Mouse (Mus musculus) liver, postnatal 0 days (tissue): ENCODE data around the gene Serpina1b. TPM values are rescaled to one million over a fixed set of nuclear protein-coding genes. Genes with fewer than 3 reads are reported as not detected.
"Not testable (repeated sequence)": the region's sequence is repeated elsewhere in the genome, so short reads cannot be mapped to it uniquely, and the experiment has no call there.

Experiments used
- ATAC-seq: fragments of 200-750 bp; cut with Nextera tagmentation; 2 replicates; pipeline ENCODE4 v1.8.0; 2017; ENCODE audit warnings: mild to moderate bottlenecking, moderate library complexity
- DNase-seq: peaks from one replicate; pipeline ENCODE4 v3.0.0-alpha.2; 2016
- H3K27ac ChIP-seq: fragments of 300-500 bp; sonication (generic); 2 replicates; pipeline ENCODE4 v1.5.1; 2014; ENCODE audit warnings: antibody characterized with exemption, moderate library complexity, mild to moderate bottlenecking, low read depth
- H3K27me3 ChIP-seq: fragments of 300-500 bp; sonication (generic); 2 replicates; pipeline ENCODE4 v1.6.1; 2014; ENCODE audit warnings: low read length, control low read depth, mixed read lengths; ENCODE audit not compliant: insufficient read depth
- H3K36me3 ChIP-seq: fragments of 300-500 bp; sonication (generic); replicated peaks from 2 replicates; pipeline ENCODE4 v1.6.1; 2014; ENCODE audit warnings: mild to moderate bottlenecking, control low read depth, low read length, moderate library complexity, mixed read lengths; ENCODE audit not compliant: insufficient read depth
- H3K4me1 ChIP-seq: fragments of 300-500 bp; sonication (generic); 2 replicates; pipeline ENCODE4 v1.6.1; 2014; ENCODE audit warnings: antibody characterized with exemption, mild to moderate bottlenecking, control low read depth; ENCODE audit not compliant: insufficient read depth
- H3K4me2 ChIP-seq: fragments of 300-500 bp; sonication (generic); 2 replicates; pipeline ENCODE4 v1.6.1; 2014; ENCODE audit warnings: low read depth, mild to moderate bottlenecking, low read length, moderate library complexity, mixed read lengths
- H3K4me3 ChIP-seq: fragments of 300-500 bp; sonication (generic); 2 replicates; pipeline ENCODE4 v1.5.1; 2014; ENCODE audit warnings: low read depth, low read length
- H3K9ac ChIP-seq: fragments of 300-500 bp; sonication (generic); replicated peaks from 2 replicates; pipeline ENCODE4 v1.6.1; 2014; ENCODE audit warnings: mild to moderate bottlenecking, moderate library complexity
- H3K9me3 ChIP-seq: fragments of 300-500 bp; sonication (generic); 2 replicates; pipeline ENCODE4 v1.6.1; 2016; ENCODE audit warnings: mild to moderate bottlenecking, control low read depth, low read length, mixed read lengths
- CTCF ChIP-seq: sonication (generic); IDR thresholded peaks from 2 replicates; pipeline ENCODE4 v1.5.1; 2016; ENCODE audit warnings: antibody characterized with exemption, low read depth
- EP300 ChIP-seq: IDR thresholded peaks from 2 replicates; pipeline ENCODE4 v1.6.1; 2016; ENCODE audit warnings: antibody characterized with exemption, low read depth, mild to moderate bottlenecking
- WGBS: fragments of 180-500 bp; shearing (Covaris S2); extraction: QIAGEN DNeasy Blood & Tissue Kit; methylation state at CpG from one replicate; pipeline ENCODE4 v1.1.7; 2014; ENCODE audit not compliant: insufficient replicate concordance; 5-methylcytosine and 5-hydroxymethylcytosine counted together
- polyA plus RNA-seq: library from polyadenylated mRNA; unstranded; fragments of >200 nt; fragmentation: Nextera tagmentation; extraction: Ambion mirVana; gene quantifications from 2 replicates; pipeline ENCODE4 v1.2.1, GENCODE M21; 2015

Gene Serpina1b
- 3,088 and 3,105 TPM in 2 replicates for polyA plus RNA-seq

GRCm38 (mm10) chr12:103830273-103830672, at the start of gene Serpina1b:
Serpina1b (minus strand) TSS chr12:103830373.
- H3K27me3 ChIP-seq, ATAC-seq, H3K4me3 ChIP-seq, DNase-seq, H3K27ac ChIP-seq, H3K36me3 ChIP-seq, H3K4me2 ChIP-seq, H3K9me3 ChIP-seq, H3K4me1 ChIP-seq, H3K9ac ChIP-seq: not testable (repeated sequence)
- WGBS: 67% methylated on average over 4 of the region's 4 CpGs

- not testable (repeated sequence) for DNase-seq, H3K4me2 ChIP-seq, ATAC-seq, H3K36me3 ChIP-seq, H3K4me3 ChIP-seq, H3K9me3 ChIP-seq, H3K27me3 ChIP-seq, H3K4me1 ChIP-seq, H3K27ac ChIP-seq, H3K9ac ChIP-seq
- 37% methylated on average over 1 of the region's 1 CpGs for WGBS
Observed at GRCm38 (mm10) chr12:103866873-103867272, 36.7 kb upstream of the Serpina1b start.

GRCm38 (mm10) chr12:103863101-103863974, 33.2 kb upstream of the Serpina1b start, which contains the start of gene Serpina1a:
Serpina1a (minus strand) TSS chr12:103863562.
- ATAC-seq: peak; percentile 74
- H3K27ac ChIP-seq: peak within 1 kb of the TSS; percentile 67

GRCm38 (mm10) chr12:103860976-103861375, 30.8 kb upstream of the Serpina1b start:
- Histone ChIP-seq H3K4me1 (peaks cover 7% of the 10 kb centered on the region), H3K4me2 (peak overlapping the region; percentile 54), H3K9ac (no peak overlapping the region), H3K9me3 (no peaks in the 10 kb centered on the region), H3K4me3 (0 out of 2 replicates have a peak overlapping the region, but pooled peaks have one; percentile 17), H3K36me3 (no peaks in the 10 kb centered on the region), H3K27me3 (no peaks in the 10 kb centered on the region), H3K27ac (peak overlapping the region; percentile 71)
- WGBS: 32% methylated on average over 3 of the region's 3 CpGs
- ATAC-seq (no peak), DNase-seq (no peak)
- no peak for TF ChIP-seq CTCF
- no peak for TF ChIP-seq EP300

More at GRCm38 (mm10) chr12:103863101-103863974, 33.2 kb upstream of the Serpina1b start, which contains the start of gene Serpina1a:
- not testable (repeated sequence) for H3K9ac ChIP-seq, H3K4me1 ChIP-seq, H3K27me3 ChIP-seq, H3K36me3 ChIP-seq, H3K9me3 ChIP-seq
- WGBS: 44% methylated on average over 9 of the region's 9 CpGs
- DNase-seq: peak; percentile 27
- H3K4me2 ChIP-seq: peak within 1 kb of the TSS; percentile 52; the same call in 1 of the 2 replicates
- H3K4me3 ChIP-seq: peak within 1 kb of the TSS; percentile 32

- 55% methylated on average over 3 of the region's 4 CpGs for WGBS
- H3K4me2 ChIP-seq: peak overlapping the region; percentile 54
Observed at GRCm38 (mm10) chr12:103860571-103860970, 30.4 kb upstream of the Serpina1b start.

GRCm38 (mm10) chr12:103859584-103859983, 29.4 kb upstream of the Serpina1b start:
- H3K4me3 ChIP-seq, H3K36me3 ChIP-seq, H3K27me3 ChIP-seq, H3K4me1 ChIP-seq, H3K4me2 ChIP-seq, H3K9ac ChIP-seq, H3K27ac ChIP-seq, ATAC-seq, DNase-seq, H3K9me3 ChIP-seq: not testable (repeated sequence)
- peak; percentile 43; the same call in 1 of the 2 replicates for TF ChIP-seq EP300
- 35% methylated on average over 3 of the region's 3 CpGs for WGBS

More at GRCm38 (mm10) chr12:103860571-103860970, 30.4 kb upstream of the Serpina1b start:
- H3K4me1 ChIP-seq, H3K4me3 ChIP-seq, H3K9me3 ChIP-seq, H3K27me3 ChIP-seq, ATAC-seq, H3K36me3 ChIP-seq, DNase-seq, H3K9ac ChIP-seq: not testable (repeated sequence)
- H3K27ac ChIP-seq: peak overlapping the region; percentile 71

- not testable (repeated sequence) for DNase-seq
Observed at GRCm38 (mm10) chr12:103853032-103853431, 22.9 kb upstream of the Serpina1b start.

GRCm38 (mm10) chr12:103827661-103828372, 2.4 kb downstream of the Serpina1b start:
- H3K4me1 ChIP-seq, H3K9me3 ChIP-seq, H3K27me3 ChIP-seq, H3K36me3 ChIP-seq: not testable (repeated sequence)
- Histone ChIP-seq H3K27ac (peak overlapping the region; percentile 55; the same call in 1 of the 2 replicates), H3K4me2 (peak overlapping the region; percentile 48; the same call in 1 of the 2 replicates), H3K4me3 (peak overlapping the region; percentile 42), H3K9ac (peak overlapping the region; percentile 30; the same call in 1 of the 2 replicates)
- ATAC-seq (peak; percentile 53), DNase-seq (peak; percentile 27)
- WGBS: 49% methylated on average over 6 of the region's 6 CpGs

More at GRCm38 (mm10) chr12:103853032-103853431, 22.9 kb upstream of the Serpina1b start:
- H3K27me3 ChIP-seq, H3K27ac ChIP-seq, H3K9ac ChIP-seq, H3K9me3 ChIP-seq, H3K4me3 ChIP-seq, H3K4me2 ChIP-seq, H3K4me1 ChIP-seq, H3K36me3 ChIP-seq: not testable (repeated sequence)
- 61% methylated on average over 2 of the region's 2 CpGs for WGBS
- ATAC-seq: 0 out of 2 replicates have a peak, but pooled peaks have one; percentile 51

- H3K9ac ChIP-seq, H3K4me1 ChIP-seq, H3K4me3 ChIP-seq, H3K9me3 ChIP-seq, H3K36me3 ChIP-seq, H3K27ac ChIP-seq, H3K4me2 ChIP-seq, H3K27me3 ChIP-seq: not testable (repeated sequence)
- ATAC-seq (0 out of 2 replicates have a peak, but pooled peaks have one; percentile 40), DNase-seq (peak; percentile 61)
- 48% methylated on average over 5 of the region's 5 CpGs for WGBS
Observed at GRCm38 (mm10) chr12:103823826-103824225, 6.3 kb downstream of the Serpina1b start.
